Mouse (Mus musculus): ENCODE measurements around the gene Dtd2. TPM values are rescaled to one million over a fixed set of nuclear protein-coding genes. Genes with fewer than 3 reads are reported as not detected.

The Dtd2 gene
- polyA plus RNA-seq (2015; fragmentation: Nextera tagmentation; extraction: Ambion mirVana): 31.2 and 34.5 TPM in 2 replicates

DNA sequence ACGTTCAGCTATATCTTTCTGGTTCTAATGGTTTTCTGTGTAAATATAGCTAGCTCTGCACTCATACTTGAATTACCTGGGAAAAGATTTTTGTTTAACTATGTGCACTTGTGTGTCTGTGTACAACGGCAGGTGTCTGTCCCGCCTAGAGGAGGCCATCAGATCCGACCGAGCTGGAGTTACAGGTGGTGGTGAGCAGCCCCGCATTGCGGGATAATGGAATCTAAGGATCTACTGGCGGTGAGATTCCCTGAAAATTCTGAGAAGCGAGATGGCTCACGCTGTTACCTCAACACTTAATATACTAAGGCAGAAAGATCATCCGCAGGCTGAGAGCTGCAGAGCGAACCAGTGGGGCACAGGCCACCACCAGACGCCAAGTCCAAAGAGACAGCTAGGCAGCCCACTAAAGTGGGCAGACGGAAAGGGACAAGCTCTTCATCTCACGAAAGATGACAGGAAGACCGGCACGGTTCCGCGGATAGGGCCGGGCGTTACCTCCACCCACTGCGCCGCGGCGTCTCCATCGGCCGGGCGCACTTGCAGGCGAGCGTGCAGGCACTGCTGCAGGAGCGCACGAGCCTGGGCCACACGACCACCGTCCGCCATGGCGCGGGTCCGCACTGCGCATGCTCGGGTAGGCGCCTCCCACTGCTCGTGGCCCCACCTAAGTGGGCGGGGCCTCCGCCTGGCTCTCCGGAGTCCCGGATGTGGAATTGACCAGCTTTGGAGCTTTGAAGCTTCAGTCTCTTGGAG, at the start of gene Dtd2:
Gene Dtd2 (minus strand): TSS at position 625 of the 756 bp plus-strand sequence.
- peak; percentile 97 for ATAC-seq (replicated peaks; ENCODE audit: low FRiP score, low read depth)
- WGBS: 2% methylated on average over 46 of the region's 46 CpGs
- DNase-seq (ENCODE audit: low spot score): peak; percentile 92
- no peaks in the 10 kb centered on the region for H3K9me3 ChIP-seq (replicated peaks; ENCODE audit: low read length)
- peak within 1 kb of the TSS; percentile 74 for H3K4me3 ChIP-seq (replicated peaks; ENCODE audit: low read depth, low read length)
- H3K4me2 ChIP-seq (ENCODE audit: low read length): peak within 1 kb of the TSS; percentile 83
- H3K27me3 ChIP-seq (ENCODE audit: insufficient read depth, low read length): no peaks in the 10 kb centered on the region
- TF ChIP-seq CTCF (IDR thresholded peaks at IDR 0.05; ENCODE audit: low read depth): 0 out of 2 replicates have a peak, but pooled peaks have one; percentile 1
- peaks cover 5% of the 10 kb centered on the region; the same call in 1 of the 2 replicates for H3K36me3 ChIP-seq (ENCODE audit: insufficient read depth, low read length)
- no peaks in the 10 kb centered on the region for H3K4me1 ChIP-seq (replicated peaks; ENCODE audit: insufficient read depth, low read length)
- H3K27ac ChIP-seq: peak within 1 kb of the TSS; percentile 64
- H3K9ac ChIP-seq (ENCODE audit: low read depth, low read length): peak within 1 kb of the TSS; percentile 83

DNA sequence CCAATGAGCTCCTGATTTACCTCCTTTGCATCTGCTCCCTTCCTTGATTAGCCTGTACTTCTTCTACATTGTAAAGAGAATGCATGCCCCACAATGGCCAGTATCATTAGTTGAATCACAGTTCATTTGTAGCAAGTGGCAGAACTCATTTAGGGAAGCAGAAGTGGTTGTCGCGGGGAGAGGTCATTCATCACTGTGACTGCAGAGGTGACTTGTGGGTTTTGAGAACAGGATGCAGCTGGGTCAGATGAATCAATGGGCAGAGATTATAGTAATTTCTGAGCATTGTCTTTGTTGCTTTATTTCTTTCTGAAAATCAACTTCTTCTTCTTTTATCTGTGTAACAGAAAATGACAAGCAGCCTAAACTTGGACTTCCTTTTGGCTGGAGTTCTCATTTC, 43.0 kb upstream of the Dtd2 start:
- Histone ChIP-seq H3K9me3 (replicated peaks; ENCODE audit: low read length) (no peaks in the 10 kb centered on the region), H3K27ac (no peak overlapping the region), H3K27me3 (ENCODE audit: insufficient read depth, low read length) (no peaks in the 10 kb centered on the region), H3K4me1 (replicated peaks; ENCODE audit: insufficient read depth, low read length) (no peaks in the 10 kb centered on the region), H3K4me2 (ENCODE audit: low read length) (no peak overlapping the region), H3K36me3 (ENCODE audit: insufficient read depth, low read length) (no peaks in the 10 kb centered on the region), H3K4me3 (replicated peaks; ENCODE audit: low read depth, low read length) (no peak overlapping the region), H3K9ac (ENCODE audit: low read depth, low read length) (no peak overlapping the region)
- TF ChIP-seq CTCF (IDR thresholded peaks at IDR 0.05; ENCODE audit: low read depth): no peak
- peak; percentile 12 for DNase-seq (ENCODE audit: low spot score)
- WGBS: 53% methylated on average over 2 of the region's 2 CpGs
- no peak for ATAC-seq (replicated peaks; ENCODE audit: low FRiP score, low read depth)

DNA sequence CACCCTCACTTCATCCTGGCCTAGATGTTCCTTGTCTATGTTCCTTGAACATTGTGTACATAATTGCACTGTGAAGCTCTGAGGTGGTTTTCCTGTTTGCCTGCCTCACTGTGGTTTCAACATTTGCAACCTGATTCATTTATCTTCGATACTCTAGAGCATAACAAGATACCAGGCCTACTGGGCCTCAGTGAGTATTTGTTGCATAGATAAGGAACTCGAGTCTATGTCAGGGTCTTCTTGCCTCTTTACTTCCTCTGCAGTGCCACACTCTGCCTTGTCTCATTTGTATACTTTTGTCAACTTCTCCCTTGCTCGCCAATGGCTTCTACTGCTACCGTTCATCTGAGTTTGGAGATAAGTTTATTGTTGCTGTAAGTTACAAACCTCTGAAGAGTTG, 40.1 kb upstream of the Dtd2 start:
- Histone ChIP-seq H3K4me2 (ENCODE audit: low read length) (no peak overlapping the region), H3K36me3 (ENCODE audit: insufficient read depth, low read length) (no peaks in the 10 kb centered on the region), H3K4me3 (replicated peaks; ENCODE audit: low read depth, low read length) (no peak overlapping the region), H3K27ac (no peak overlapping the region), H3K9ac (ENCODE audit: low read depth, low read length) (no peak overlapping the region), H3K27me3 (ENCODE audit: insufficient read depth, low read length) (no peaks in the 10 kb centered on the region), H3K9me3 (replicated peaks; ENCODE audit: low read length) (no peaks in the 10 kb centered on the region), H3K4me1 (replicated peaks; ENCODE audit: insufficient read depth, low read length) (no peaks in the 10 kb centered on the region)
- ATAC-seq (replicated peaks; ENCODE audit: low FRiP score, low read depth) (no peak), DNase-seq (ENCODE audit: low spot score) (no peak)
- no peak for TF ChIP-seq CTCF (IDR thresholded peaks at IDR 0.05; ENCODE audit: low read depth)
- WGBS: 79% methylated on average over 4 of the region's 4 CpGs

DNA sequence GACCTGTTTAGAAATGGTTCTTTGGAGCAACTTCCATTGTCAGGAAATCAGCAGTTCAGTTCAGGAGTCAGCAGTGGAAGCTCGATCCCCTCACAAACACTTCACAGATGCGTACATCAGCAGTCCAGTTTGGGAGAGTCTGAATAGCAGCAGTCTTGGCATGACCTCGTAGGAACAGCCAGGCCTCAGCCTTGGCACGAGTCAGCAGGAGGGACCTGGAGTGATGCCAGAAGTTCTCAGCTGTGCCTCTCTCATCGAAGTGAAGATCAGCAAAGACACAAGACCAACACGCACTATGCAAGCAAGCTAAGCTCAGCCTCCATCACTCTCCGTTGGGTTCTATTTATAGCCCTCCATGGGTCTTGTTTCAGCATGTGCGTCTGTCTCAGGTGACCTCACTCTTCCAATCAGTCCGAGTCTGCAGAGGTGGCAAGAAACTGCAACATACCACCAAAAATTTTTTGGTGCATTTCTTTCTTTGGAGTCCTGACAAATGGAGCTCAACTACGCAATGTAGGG, 36.6 kb upstream of the Dtd2 start:
- WGBS: 74% methylated on average over 10 of the region's 10 CpGs
- H3K27ac ChIP-seq: no peak overlapping the region
- H3K36me3 ChIP-seq (ENCODE audit: insufficient read depth, low read length): no peaks in the 10 kb centered on the region
- no peak overlapping the region for H3K4me3 ChIP-seq (replicated peaks; ENCODE audit: low read depth, low read length)
- H3K27me3 ChIP-seq (ENCODE audit: insufficient read depth, low read length): no peaks in the 10 kb centered on the region
- H3K9ac ChIP-seq (ENCODE audit: low read depth, low read length): no peak overlapping the region
- no peaks in the 10 kb centered on the region for H3K4me1 ChIP-seq (replicated peaks; ENCODE audit: insufficient read depth, low read length)
- no peak for TF ChIP-seq CTCF (IDR thresholded peaks at IDR 0.05; ENCODE audit: low read depth)
- DNase-seq (ENCODE audit: low spot score) (no peak), ATAC-seq (replicated peaks; ENCODE audit: low FRiP score, low read depth) (no peak)
- no peak overlapping the region for H3K4me2 ChIP-seq (ENCODE audit: low read length)
- H3K9me3 ChIP-seq (replicated peaks; ENCODE audit: low read length): no peaks in the 10 kb centered on the region

DNA sequence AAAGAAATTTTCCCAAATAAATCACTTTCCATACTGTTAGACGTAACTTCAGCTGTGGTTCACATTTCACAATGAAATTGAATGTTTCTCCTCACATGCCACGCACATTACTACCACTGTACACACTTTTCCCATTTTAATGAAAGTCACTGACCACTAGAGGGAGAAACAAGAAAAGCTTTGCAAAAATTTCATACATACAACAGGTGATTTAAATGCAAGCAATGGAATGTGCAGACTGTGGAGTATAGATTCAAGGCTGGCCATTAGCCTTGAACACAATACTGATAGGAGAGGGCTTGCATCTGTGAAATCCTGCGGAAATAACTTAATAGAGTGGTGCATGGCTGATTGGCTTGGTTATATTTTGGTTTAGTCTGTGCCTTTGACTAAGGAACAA, 32.1 kb upstream of the Dtd2 start:
- WGBS: 38% methylated on average over 3 of the region's 3 CpGs
- DNase-seq (ENCODE audit: low spot score) (peak; percentile 79), ATAC-seq (replicated peaks; ENCODE audit: low FRiP score, low read depth) (peak; percentile 49)
- Histone ChIP-seq H3K4me1 (replicated peaks; ENCODE audit: insufficient read depth, low read length) (no peaks in the 10 kb centered on the region), H3K9ac (ENCODE audit: low read depth, low read length) (no peak overlapping the region), H3K4me2 (ENCODE audit: low read length) (no peak overlapping the region), H3K4me3 (replicated peaks; ENCODE audit: low read depth, low read length) (no peak overlapping the region), H3K36me3 (ENCODE audit: insufficient read depth, low read length) (no peaks in the 10 kb centered on the region), H3K27me3 (ENCODE audit: insufficient read depth, low read length) (no peaks in the 10 kb centered on the region), H3K9me3 (replicated peaks; ENCODE audit: low read length) (no peaks in the 10 kb centered on the region), H3K27ac (no peak overlapping the region)
- peak; percentile 89 for TF ChIP-seq CTCF (IDR thresholded peaks at IDR 0.05; ENCODE audit: low read depth)

DNA sequence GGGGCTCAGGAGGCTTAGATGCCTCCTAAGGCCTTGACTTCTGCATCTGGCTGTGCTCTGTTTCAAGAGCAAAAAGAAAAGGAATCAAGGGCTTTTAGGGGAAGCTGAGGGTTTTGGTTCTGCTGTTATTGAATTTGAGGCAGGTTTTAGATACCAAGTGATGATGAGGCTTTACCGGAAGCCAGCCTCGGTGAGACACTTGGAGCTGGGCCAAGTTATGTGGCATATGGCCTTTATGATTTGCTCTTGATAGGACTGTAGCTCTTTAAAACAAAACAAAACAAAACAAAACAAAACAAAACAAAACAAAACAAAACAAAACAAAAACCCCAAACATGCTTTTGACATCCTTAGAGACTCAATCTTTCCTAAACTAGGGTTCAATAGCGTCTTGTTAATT, 28.7 kb upstream of the Dtd2 start:
- DNase-seq (ENCODE audit: low spot score) (no peak), ATAC-seq (replicated peaks; ENCODE audit: low FRiP score, low read depth) (no peak)
- H3K9ac ChIP-seq (ENCODE audit: low read depth, low read length): no peak overlapping the region
- H3K4me3 ChIP-seq (replicated peaks; ENCODE audit: low read depth, low read length): no peak overlapping the region
- no peaks in the 10 kb centered on the region for H3K36me3 ChIP-seq (ENCODE audit: insufficient read depth, low read length)
- no peak overlapping the region for H3K4me2 ChIP-seq (ENCODE audit: low read length)
- 85% methylated on average over 3 of the region's 3 CpGs for WGBS
- H3K4me1 ChIP-seq (replicated peaks; ENCODE audit: insufficient read depth, low read length): no peaks in the 10 kb centered on the region
- H3K9me3 ChIP-seq (replicated peaks; ENCODE audit: low read length): no peaks in the 10 kb centered on the region
- no peak for TF ChIP-seq CTCF (IDR thresholded peaks at IDR 0.05; ENCODE audit: low read depth)
- H3K27ac ChIP-seq: no peak overlapping the region
- no peaks in the 10 kb centered on the region for H3K27me3 ChIP-seq (ENCODE audit: insufficient read depth, low read length)

All from kidney, postnatal 0 days (tissue).